Mouse (Mus musculus): ENCODE measurements at regions not wholly inside any gene's neighbourhood (a gene's known extent, or its start where the extent isn't known, plus 50 kb on each side); places are given as distances from the start of the nearest gene placed in this dataset.

DNA sequence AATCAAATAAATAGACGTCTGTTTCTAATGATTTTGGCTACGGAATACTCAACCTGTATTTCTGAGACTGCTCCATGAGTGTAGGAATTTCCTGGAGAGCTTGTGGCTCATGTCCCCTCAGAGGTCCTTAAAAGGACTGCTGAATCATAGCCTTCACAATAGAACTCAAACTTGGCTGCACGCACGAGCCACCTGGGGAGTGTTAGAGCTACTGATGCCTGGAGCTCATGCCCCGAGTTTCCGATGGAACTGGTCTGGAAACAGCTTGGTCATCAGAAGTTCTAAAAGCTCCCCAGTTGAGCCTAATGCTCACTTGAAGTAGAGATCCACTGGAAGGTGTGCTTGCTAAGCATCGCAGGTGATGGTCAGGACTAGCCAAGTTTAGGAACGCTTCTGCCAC is 174.3 kb upstream of the Maf start:
- no peaks in the 10 kb centered on the region for H3K27me3 ChIP-seq
- WGBS, result 68% methylated on average over 8 of the region's 8 CpGs
- ATAC-seq (ENCODE audit: borderline replicate concordance, extremely low read depth, low FRiP score, low TSS enrichment), result no peak
- no peak overlapping the region for H3K9ac ChIP-seq
- no peak overlapping the region for H3K4me3 ChIP-seq
- peaks cover 11% of the 10 kb centered on the region for H3K4me1 ChIP-seq
- H3K27ac ChIP-seq, result no peak overlapping the region
- H3K36me3 ChIP-seq, result no peaks in the 10 kb centered on the region
- H3K9me3 ChIP-seq, result no peaks in the 10 kb centered on the region
- no peak overlapping the region for H3K4me2 ChIP-seq

DNA sequence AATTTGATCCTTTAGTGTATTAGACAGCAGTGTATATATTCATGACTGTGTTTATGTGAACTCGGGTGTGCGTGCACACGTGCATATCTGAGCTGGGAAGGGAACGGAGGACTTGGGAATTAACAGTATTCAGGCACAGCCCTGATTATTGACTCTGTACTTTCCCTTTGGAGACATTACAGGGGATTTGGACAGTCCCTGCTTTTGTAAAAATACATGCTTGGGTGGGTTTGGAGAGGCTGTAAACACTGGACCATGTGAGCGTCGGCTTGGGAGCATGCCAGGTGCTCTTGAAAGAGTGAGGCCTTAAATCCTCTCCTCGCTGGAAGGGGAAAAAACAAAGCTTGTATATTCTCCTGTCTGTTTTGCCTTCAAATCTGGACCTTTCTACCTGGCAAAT is 167.2 kb upstream of the Maf start:
- no peak for ATAC-seq (ENCODE audit: borderline replicate concordance, extremely low read depth, low FRiP score, low TSS enrichment)
- H3K4me1 ChIP-seq, result peaks cover 27% of the 10 kb centered on the region
- no peaks in the 10 kb centered on the region for H3K36me3 ChIP-seq
- peak overlapping the region; percentile 54 for H3K27ac ChIP-seq
- H3K9ac ChIP-seq, result no peak overlapping the region
- no peak overlapping the region for H3K4me3 ChIP-seq
- H3K4me2 ChIP-seq, result no peak overlapping the region
- H3K27me3 ChIP-seq, result no peaks in the 10 kb centered on the region
- WGBS, result 21% methylated on average over 7 of the region's 7 CpGs
- no peaks in the 10 kb centered on the region for H3K9me3 ChIP-seq

DNA sequence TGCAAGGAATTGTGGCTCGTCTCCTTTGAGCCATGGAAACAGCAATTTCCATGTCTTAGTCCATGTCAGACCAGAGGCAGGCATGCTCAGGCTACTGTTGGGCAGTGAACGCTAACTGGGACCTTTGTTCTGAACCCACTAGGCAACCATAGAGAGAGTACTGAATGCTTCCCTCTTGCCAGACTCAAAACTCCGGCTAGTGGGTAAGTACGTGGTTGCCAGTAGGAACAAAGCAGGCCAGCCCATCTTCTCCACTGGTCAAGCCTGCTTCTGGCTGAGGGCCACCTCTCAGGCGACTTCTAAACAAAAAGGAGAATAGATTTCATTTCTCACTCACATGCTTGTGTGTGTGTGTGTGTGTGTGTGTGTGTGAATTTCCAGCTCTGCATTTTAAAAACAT is 163.8 kb upstream of the Maf start:
- Histone ChIP-seq H3K4me2 (no peak overlapping the region), H3K9me3 (no peaks in the 10 kb centered on the region), H3K4me3 (no peak overlapping the region), H3K9ac (no peak overlapping the region), H3K36me3 (no peaks in the 10 kb centered on the region), H3K4me1 (peaks cover 27% of the 10 kb centered on the region), H3K27ac (0 out of 2 replicates have a peak overlapping the region, but pooled peaks have one; percentile 3), H3K27me3 (no peaks in the 10 kb centered on the region)
- 37% methylated on average over 5 of the region's 5 CpGs for WGBS
- no peak; the same call in 1 of the 2 replicates for ATAC-seq (ENCODE audit: borderline replicate concordance, extremely low read depth, low FRiP score, low TSS enrichment)

DNA sequence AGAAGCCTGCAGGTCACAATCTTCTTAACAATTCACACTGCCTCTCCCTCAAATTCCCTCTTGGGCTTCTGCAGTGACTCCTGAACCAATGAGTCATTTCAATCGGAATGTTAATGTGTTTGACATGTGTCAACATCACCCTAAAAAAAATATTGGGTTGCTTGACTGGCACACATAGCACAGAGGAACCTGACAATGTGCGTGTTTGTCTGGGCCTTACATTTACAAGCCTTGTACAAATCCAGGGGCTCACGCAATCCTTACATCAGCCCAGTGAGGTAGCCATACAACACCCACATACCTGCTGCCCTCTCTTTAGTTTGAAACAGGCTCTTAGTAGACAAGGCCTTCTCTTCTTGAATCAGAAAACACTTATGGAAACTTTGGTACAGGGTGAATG is 153.8 kb upstream of the Maf start:
- no peak overlapping the region for H3K4me2 ChIP-seq
- no peaks in the 10 kb centered on the region for H3K4me1 ChIP-seq
- 56% methylated on average over 3 of the region's 3 CpGs for WGBS
- 0 out of 2 replicates have a peak, but pooled peaks have one; percentile 31 for ATAC-seq (ENCODE audit: borderline replicate concordance, extremely low read depth, low FRiP score, low TSS enrichment)
- peak overlapping the region; percentile 19; the same call in 1 of the 2 replicates for H3K27ac ChIP-seq
- H3K9me3 ChIP-seq, result no peaks in the 10 kb centered on the region
- H3K27me3 ChIP-seq, result no peaks in the 10 kb centered on the region
- no peak overlapping the region for H3K9ac ChIP-seq
- no peak overlapping the region for H3K4me3 ChIP-seq
- H3K36me3 ChIP-seq, result no peaks in the 10 kb centered on the region

DNA sequence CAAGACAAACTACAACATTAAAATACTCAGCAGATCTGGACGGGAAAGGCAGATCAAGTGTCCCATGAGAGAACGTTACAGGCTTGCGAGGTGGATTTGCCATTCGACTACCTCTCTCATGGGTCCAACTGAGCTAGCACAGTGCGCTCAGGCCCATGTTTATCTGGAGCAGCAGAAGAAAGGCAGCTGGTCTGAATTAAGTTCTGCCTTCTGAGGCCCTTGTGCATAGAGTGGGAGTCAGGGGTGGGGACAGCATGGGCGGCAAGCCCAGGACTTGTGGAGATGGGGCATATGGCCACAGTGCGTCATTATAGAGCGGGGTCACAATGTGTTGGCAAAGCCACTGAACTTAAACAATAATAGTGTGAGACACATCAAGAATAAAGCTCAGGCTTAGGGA is 151.8 kb upstream of the Maf start:
- no peaks in the 10 kb centered on the region for H3K27me3 ChIP-seq
- H3K9ac ChIP-seq, result no peak overlapping the region
- no peak overlapping the region for H3K27ac ChIP-seq
- H3K4me1 ChIP-seq, result no peaks in the 10 kb centered on the region
- H3K4me3 ChIP-seq, result no peak overlapping the region
- H3K36me3 ChIP-seq, result no peaks in the 10 kb centered on the region
- no peaks in the 10 kb centered on the region for H3K9me3 ChIP-seq
- WGBS, result 75% methylated on average over 8 of the region's 8 CpGs
- peak; percentile 46; the same call in 1 of the 2 replicates for ATAC-seq (ENCODE audit: borderline replicate concordance, extremely low read depth, low FRiP score, low TSS enrichment)
- no peak overlapping the region for H3K4me2 ChIP-seq

DNA sequence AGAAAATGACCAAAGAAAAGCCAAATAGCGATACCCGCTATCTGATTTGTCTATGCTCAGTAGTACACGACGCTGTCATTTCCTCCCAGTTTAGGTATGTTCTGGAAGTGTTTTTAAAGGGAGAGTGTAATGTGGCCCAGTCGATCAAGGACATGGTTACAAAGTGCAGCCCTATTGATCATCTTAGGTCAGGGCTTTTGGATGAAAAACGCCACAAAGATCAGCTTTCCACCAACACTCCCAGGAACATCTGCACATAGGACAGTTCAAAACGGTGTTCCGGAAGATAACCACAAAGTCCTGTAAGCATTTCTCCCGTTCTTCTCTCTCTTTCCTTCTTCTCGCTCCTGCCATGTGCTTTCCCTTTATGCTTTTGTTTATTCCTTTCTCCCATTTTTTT is 149.2 kb upstream of the Maf start:
- no peak overlapping the region for H3K4me2 ChIP-seq
- WGBS, result 82% methylated on average over 10 of the region's 10 CpGs

DNA sequence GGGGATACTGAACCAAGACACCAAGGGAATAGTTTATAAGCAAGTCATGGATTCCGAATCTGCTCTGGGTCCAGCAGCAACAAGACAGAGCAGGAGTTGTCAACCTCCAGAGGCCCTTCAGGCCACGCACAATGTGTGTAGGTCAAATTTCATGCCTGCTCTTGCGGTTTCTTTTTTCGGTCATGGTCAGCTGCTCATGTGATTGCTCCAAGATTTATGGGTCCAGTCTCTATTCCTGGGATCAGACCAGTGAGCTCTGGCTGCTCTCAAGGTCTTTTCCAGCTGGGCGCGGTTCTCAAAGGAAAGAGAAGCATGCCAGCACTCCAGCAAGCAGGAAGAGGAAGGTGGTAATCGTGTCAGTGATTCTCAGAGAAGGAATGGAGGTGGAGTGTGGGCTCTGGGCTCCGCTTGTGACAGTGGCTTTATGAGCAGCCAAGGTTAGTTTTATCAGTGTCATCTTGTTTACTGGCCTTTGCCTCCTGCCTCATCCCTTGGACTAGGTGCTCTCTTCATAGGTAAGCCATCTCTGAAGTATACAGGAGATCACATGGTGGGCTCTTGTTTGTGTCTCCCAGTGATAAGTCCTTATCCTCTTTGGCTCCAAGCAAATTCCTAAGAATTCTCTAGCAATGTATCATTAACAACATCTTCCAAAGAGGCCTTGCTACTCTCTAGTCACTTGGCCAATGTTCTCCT is 148.5 kb upstream of the Maf start:
- Histone ChIP-seq H3K9ac (no peak overlapping the region), H3K4me2 (no peak overlapping the region), H3K27me3 (no peaks in the 10 kb centered on the region), H3K4me1 (no peaks in the 10 kb centered on the region), H3K36me3 (no peaks in the 10 kb centered on the region), H3K9me3 (no peaks in the 10 kb centered on the region), H3K27ac (no peak overlapping the region), H3K4me3 (no peak overlapping the region)
- 84% methylated on average over 8 of the region's 8 CpGs for WGBS
- ATAC-seq (ENCODE audit: borderline replicate concordance, extremely low read depth, low FRiP score, low TSS enrichment), result no peak

More for the DNA sequence above, 149.2 kb upstream of the Maf start:
- Histone ChIP-seq H3K27me3 (no peaks in the 10 kb centered on the region), H3K4me1 (no peaks in the 10 kb centered on the region), H3K36me3 (no peaks in the 10 kb centered on the region), H3K9me3 (no peaks in the 10 kb centered on the region), H3K27ac (no peak overlapping the region), H3K4me3 (no peak overlapping the region), H3K9ac (no peak overlapping the region)
- ATAC-seq (ENCODE audit: borderline replicate concordance, extremely low read depth, low FRiP score, low TSS enrichment), result no peak

DNA sequence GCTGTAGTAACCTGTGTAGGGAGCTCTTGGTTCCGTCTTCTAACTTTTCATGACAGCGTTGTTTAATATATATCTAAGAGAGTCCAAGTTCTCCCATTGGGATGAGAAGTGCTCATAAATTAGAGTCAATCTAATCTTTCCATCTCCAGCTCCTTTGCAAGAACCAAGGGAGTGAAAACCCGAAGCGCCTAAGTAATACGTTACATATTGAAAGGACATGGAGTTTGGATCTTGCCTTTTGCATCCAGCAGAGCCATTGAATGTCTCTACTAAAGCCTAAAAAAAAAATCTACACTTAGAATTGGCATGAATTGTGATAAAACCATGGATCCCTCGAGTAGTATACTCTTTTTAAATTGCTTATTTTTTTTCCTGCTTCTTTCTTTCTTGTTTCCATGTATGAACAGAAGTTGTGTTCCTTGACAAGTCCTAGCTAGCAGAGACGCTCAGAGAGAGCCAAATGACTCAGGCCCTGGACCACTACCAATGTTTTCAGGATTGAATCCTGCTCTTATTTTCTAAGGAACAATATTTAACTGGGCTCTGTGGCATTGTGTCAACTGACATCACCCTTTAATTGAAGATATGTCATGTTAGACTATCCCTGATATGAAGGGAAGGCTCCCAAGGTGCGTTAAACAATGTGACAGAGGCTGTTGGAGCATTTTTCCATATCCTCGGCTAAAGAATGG is 146.8 kb upstream of the Maf start:
- ATAC-seq (ENCODE audit: borderline replicate concordance, extremely low read depth, low FRiP score, low TSS enrichment), result no peak

DNA sequence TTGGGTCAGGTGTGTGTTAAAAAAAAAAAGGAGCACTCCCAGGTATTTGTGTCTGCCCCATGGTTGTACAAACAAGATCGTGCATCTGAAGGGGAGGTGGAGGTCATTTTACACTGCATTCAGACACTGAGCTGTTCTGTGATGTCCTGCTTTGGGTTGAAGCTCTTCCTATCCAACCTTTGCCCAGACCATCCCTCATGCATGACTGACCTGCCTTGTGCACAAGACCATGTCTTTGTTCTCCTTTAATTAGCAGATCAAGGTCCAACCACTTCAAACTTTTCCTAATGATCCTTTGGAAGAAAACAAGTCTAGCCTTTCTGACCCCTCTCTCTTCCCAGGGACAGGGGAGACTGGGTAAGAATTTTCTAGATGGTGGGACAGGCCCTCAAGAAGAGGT is 143.0 kb upstream of the Maf start:
- no peak overlapping the region for H3K27ac ChIP-seq
- WGBS, result 59% methylated on average over 1 of the region's 1 CpGs
- H3K36me3 ChIP-seq, result no peaks in the 10 kb centered on the region
- no peaks in the 10 kb centered on the region for H3K27me3 ChIP-seq
- no peaks in the 10 kb centered on the region for H3K9me3 ChIP-seq
- H3K4me2 ChIP-seq, result no peak overlapping the region
- no peak overlapping the region for H3K4me3 ChIP-seq
- no peaks in the 10 kb centered on the region for H3K4me1 ChIP-seq
- H3K9ac ChIP-seq, result no peak overlapping the region
- no peak for ATAC-seq (ENCODE audit: borderline replicate concordance, extremely low read depth, low FRiP score, low TSS enrichment)

More for the DNA sequence above, 146.8 kb upstream of the Maf start:
- Histone ChIP-seq H3K4me2 (no peak overlapping the region), H3K4me1 (no peaks in the 10 kb centered on the region), H3K27ac (no peak overlapping the region), H3K9ac (no peak overlapping the region), H3K27me3 (no peaks in the 10 kb centered on the region), H3K9me3 (no peaks in the 10 kb centered on the region), H3K4me3 (no peak overlapping the region), H3K36me3 (no peaks in the 10 kb centered on the region)
- WGBS, result 81% methylated on average over 9 of the region's 9 CpGs

DNA sequence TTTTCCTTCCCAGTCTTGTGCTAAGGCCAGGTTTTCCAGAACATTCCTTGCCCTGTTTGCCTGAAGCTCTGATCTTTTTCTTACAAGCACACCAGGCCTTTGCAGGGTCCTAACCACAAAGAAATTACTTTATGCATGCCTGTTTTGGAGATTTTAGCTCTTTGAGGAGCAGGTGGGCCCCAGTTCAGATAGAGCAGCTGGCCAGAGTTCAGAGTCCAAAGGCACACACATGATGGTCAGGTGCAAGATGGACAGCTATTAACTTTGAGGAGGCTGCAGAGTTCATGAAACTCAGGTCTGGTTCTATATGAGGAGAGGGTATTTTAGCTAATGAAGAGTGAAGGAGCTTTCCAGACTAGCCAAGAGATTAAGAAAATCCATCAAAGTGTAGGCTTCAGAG is 125.8 kb upstream of the Maf start:
- Histone ChIP-seq H3K4me2 (no peak overlapping the region), H3K4me3 (no peak overlapping the region), H3K27ac (no peak overlapping the region), H3K27me3 (no peaks in the 10 kb centered on the region), H3K9ac (no peak overlapping the region), H3K36me3 (no peaks in the 10 kb centered on the region), H3K4me1 (no peaks in the 10 kb centered on the region), H3K9me3 (no peaks in the 10 kb centered on the region)
- no peak for ATAC-seq (ENCODE audit: borderline replicate concordance, extremely low read depth, low FRiP score, low TSS enrichment)

DNA sequence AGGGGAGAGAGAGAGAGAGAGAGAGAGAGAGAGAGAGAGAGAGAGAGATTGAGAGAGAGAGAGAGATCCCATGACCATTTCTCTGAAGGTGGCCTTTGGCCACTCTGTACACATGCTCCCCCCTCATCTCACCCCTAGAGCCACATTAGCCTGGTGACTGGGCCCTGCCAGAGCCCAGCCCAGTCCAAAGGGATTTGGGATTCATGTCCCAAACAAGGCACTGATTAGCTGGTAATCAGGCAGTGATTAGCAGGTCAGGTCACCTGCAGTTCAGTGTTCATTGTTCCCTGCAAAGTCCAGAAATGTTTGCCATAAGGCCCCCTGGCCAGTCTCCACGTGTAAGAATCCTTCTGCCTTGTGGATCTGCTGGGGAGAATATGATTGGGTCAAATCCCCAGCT is 124.1 kb upstream of the Maf start:
- H3K4me3 ChIP-seq, result no peak overlapping the region
- no peaks in the 10 kb centered on the region for H3K36me3 ChIP-seq
- H3K27me3 ChIP-seq, result no peaks in the 10 kb centered on the region
- peaks cover 2% of the 10 kb centered on the region for H3K4me1 ChIP-seq
- H3K4me2 ChIP-seq, result no peak overlapping the region
- WGBS, result 31% methylated on average over 1 of the region's 1 CpGs
- no peaks in the 10 kb centered on the region for H3K9me3 ChIP-seq
- H3K27ac ChIP-seq, result no peak overlapping the region
- no peak overlapping the region for H3K9ac ChIP-seq
- ATAC-seq (ENCODE audit: borderline replicate concordance, extremely low read depth, low FRiP score, low TSS enrichment), result no peak

DNA sequence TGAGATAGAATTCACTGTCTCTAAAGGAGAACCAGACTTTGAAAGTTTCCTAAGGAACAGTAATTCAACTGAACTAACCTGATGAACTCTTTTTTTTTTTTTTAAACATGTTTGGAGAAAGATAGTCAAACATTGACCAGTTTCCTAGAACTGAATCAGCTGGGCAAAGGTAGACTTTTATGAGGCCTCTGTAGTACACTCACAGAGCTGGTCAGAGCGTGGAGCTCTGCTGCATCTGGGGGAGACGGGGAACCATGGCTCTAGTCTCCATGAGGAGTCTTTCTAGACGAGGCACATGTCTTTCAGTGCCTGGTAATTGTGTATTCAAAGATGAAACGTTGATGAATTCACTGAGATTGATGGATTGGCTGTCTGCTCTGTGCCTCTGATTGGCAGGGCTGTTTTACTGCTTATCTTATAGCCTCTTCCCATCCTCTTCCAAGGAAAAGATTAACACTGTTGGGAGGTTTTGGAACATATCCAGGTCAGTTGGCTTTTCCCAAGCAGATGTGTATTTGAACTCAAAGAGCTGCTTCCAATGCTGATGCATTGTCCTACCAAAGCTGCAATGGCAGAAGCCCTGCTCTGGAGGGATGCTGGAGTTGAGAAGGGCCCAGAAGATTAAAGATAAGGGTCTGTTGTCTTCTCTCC is 122.5 kb upstream of the Maf start:
- H3K4me1 ChIP-seq, result peaks cover 17% of the 10 kb centered on the region
- H3K36me3 ChIP-seq, result no peaks in the 10 kb centered on the region
- no peak overlapping the region for H3K4me2 ChIP-seq
- H3K9me3 ChIP-seq, result no peaks in the 10 kb centered on the region
- H3K9ac ChIP-seq, result no peak overlapping the region
- H3K27me3 ChIP-seq, result no peaks in the 10 kb centered on the region
- H3K27ac ChIP-seq, result no peak overlapping the region
- no peak overlapping the region for H3K4me3 ChIP-seq
- no peak for ATAC-seq (ENCODE audit: borderline replicate concordance, extremely low read depth, low FRiP score, low TSS enrichment)
- 42% methylated on average over 4 of the region's 4 CpGs for WGBS
